Mouse (Mus musculus) layer of hippocampus, adult 9-10 months (tissue): ENCODE results near the gene Hnrnpab.

Source experiments
- DNase-seq: peaks from one replicate; pipeline ENCODE4 v3.0.0; 2022; ENCODE audit warnings: low spot score

The Hnrnpab gene

GRCm38 (mm10) chr11:51606447-51607095 lies at the start of gene Hnrnpab:
Gene Hnrnpab (minus strand): TSS chr11:51606847.
- DNase-seq: peak; percentile 98

GRCm38 (mm10) chr11:51654891-51655290 lies 48.2 kb upstream of the Hnrnpab start:
- DNase-seq: no peak

- DNase-seq: no peak
Measured at GRCm38 (mm10) chr11:51653736-51654135, 47.1 kb upstream of the Hnrnpab start.

GRCm38 (mm10) chr11:51652889-51653418 lies 46.3 kb upstream of the Hnrnpab start:
- no peak for DNase-seq

GRCm38 (mm10) chr11:51650691-51651515 lies 44.3 kb upstream of the Hnrnpab start, which contains the start of the genes N4bp3 and D930048N14Rik:
Gene N4bp3 (minus strand): TSS chr11:51650842.
Gene D930048N14Rik (plus strand): TSS chr11:51650954.
- no peak for DNase-seq

- DNase-seq: no peak
Measured at GRCm38 (mm10) chr11:51650261-51650660, 43.6 kb upstream of the Hnrnpab start.

GRCm38 (mm10) chr11:51649889-51650199 lies 43.2 kb upstream of the Hnrnpab start:
- DNase-seq: no peak

GRCm38 (mm10) chr11:51649111-51649888 lies 42.7 kb upstream of the Hnrnpab start:
- no peak for DNase-seq

- no peak for DNase-seq
Measured at GRCm38 (mm10) chr11:51648566-51648965, 41.9 kb upstream of the Hnrnpab start.

GRCm38 (mm10) chr11:51646751-51647667 lies 40.4 kb upstream of the Hnrnpab start:
- DNase-seq: no peak

GRCm38 (mm10) chr11:51646245-51646644 lies 39.6 kb upstream of the Hnrnpab start:
- no peak for DNase-seq

GRCm38 (mm10) chr11:51645293-51645692 lies 38.6 kb upstream of the Hnrnpab start:
- DNase-seq: no peak

- DNase-seq: no peak
Measured at GRCm38 (mm10) chr11:51644217-51644616, 37.6 kb upstream of the Hnrnpab start.

GRCm38 (mm10) chr11:51643761-51644160 lies 37.1 kb upstream of the Hnrnpab start:
- DNase-seq: no peak

GRCm38 (mm10) chr11:51643202-51643601 lies 36.6 kb upstream of the Hnrnpab start:
- DNase-seq: no peak

- DNase-seq: no peak
Measured at GRCm38 (mm10) chr11:51640748-51641147, 34.1 kb upstream of the Hnrnpab start.

GRCm38 (mm10) chr11:51638497-51638896 lies 31.9 kb upstream of the Hnrnpab start:
- no peak for DNase-seq

- no peak for DNase-seq
Measured at GRCm38 (mm10) chr11:51637971-51638414, 31.3 kb upstream of the Hnrnpab start.

- no peak for DNase-seq
Measured at GRCm38 (mm10) chr11:51636323-51636684, 29.7 kb upstream of the Hnrnpab start.

- peak; percentile 87 for DNase-seq
Measured at GRCm38 (mm10) chr11:51635525-51636322, 29.1 kb upstream of the Hnrnpab start, which contains the start of gene Rmnd5b. Gene Rmnd5b (minus strand): TSS chr11:51635896.
